Mouse (Mus musculus): ENCODE measurements around the gene Trabd2b.

The Trabd2b gene

GRCm38 (mm10) chr4:114399821-114400220 is 6.7 kb upstream of the Trabd2b start:
- no peak for DNase-seq (ENCODE audit: low read depth)

GRCm38 (mm10) chr4:114401993-114402731 is 4.4 kb upstream of the Trabd2b start:
- DNase-seq (ENCODE audit: low read depth) = no peak

- no peak for DNase-seq (ENCODE audit: low read depth)
Measured at GRCm38 (mm10) chr4:114405682-114406354, 706 bp upstream of the Trabd2b start.

- DNase-seq (ENCODE audit: low read depth) = no peak
Measured at GRCm38 (mm10) chr4:114407516-114407915, 992 bp downstream of the Trabd2b start.

- no peak for DNase-seq (ENCODE audit: low read depth)
Measured at GRCm38 (mm10) chr4:114408298-114408697, 1.8 kb downstream of the Trabd2b start.

- no peak for DNase-seq (ENCODE audit: low read depth)
Measured at GRCm38 (mm10) chr4:114408890-114409480, 2.5 kb downstream of the Trabd2b start.

- no peak for DNase-seq (ENCODE audit: low read depth)
Measured at GRCm38 (mm10) chr4:114409511-114409910, 3.0 kb downstream of the Trabd2b start.

GRCm38 (mm10) chr4:114410026-114410425 is 3.5 kb downstream of the Trabd2b start:
- DNase-seq (ENCODE audit: low read depth) = no peak

GRCm38 (mm10) chr4:114410443-114410842 is 3.9 kb downstream of the Trabd2b start:
- DNase-seq (ENCODE audit: low read depth) = no peak

GRCm38 (mm10) chr4:114410958-114411661 is 4.6 kb downstream of the Trabd2b start:
- no peak for DNase-seq (ENCODE audit: low read depth)

GRCm38 (mm10) chr4:114411846-114412390 is 5.4 kb downstream of the Trabd2b start:
- no peak for DNase-seq (ENCODE audit: low read depth)

- DNase-seq (ENCODE audit: low read depth) = no peak
Measured at GRCm38 (mm10) chr4:114415925-114416645, 9.6 kb downstream of the Trabd2b start.

- peak; percentile 8 for DNase-seq (ENCODE audit: low read depth)
Measured at GRCm38 (mm10) chr4:114420154-114420553, 13.6 kb downstream of the Trabd2b start.

GRCm38 (mm10) chr4:114423084-114423483 is 16.6 kb downstream of the Trabd2b start:
- DNase-seq (ENCODE audit: low read depth) = no peak

- DNase-seq (ENCODE audit: low read depth) = peak; percentile 45
Measured at GRCm38 (mm10) chr4:114425808-114426207, 19.3 kb downstream of the Trabd2b start.

- no peak for DNase-seq (ENCODE audit: low read depth)
Measured at GRCm38 (mm10) chr4:114432742-114433141, 26.2 kb downstream of the Trabd2b start.

- no peak for DNase-seq (ENCODE audit: low read depth)
Measured at GRCm38 (mm10) chr4:114433440-114433839, 26.9 kb downstream of the Trabd2b start.

GRCm38 (mm10) chr4:114434766-114435165 is 28.2 kb downstream of the Trabd2b start:
- no peak for DNase-seq (ENCODE audit: low read depth)

GRCm38 (mm10) chr4:114435381-114435780 is 28.9 kb downstream of the Trabd2b start:
- no peak for DNase-seq (ENCODE audit: low read depth)

- DNase-seq (ENCODE audit: low read depth) = no peak
Measured at GRCm38 (mm10) chr4:114438764-114439163, 32.2 kb downstream of the Trabd2b start.

GRCm38 (mm10) chr4:114442186-114442585 is 35.7 kb downstream of the Trabd2b start:
- no peak for DNase-seq (ENCODE audit: low read depth)

GRCm38 (mm10) chr4:114442661-114443060 is 36.1 kb downstream of the Trabd2b start:
- no peak for DNase-seq (ENCODE audit: low read depth)

Data from 416B (cell line).